Mouse (Mus musculus) cerebellum, adult 8-10 months (tissue): Measurements from ENCODE around the gene Myo1f.

ENCODE experiments used
- DNase-seq: peaks from one replicate; pipeline ENCODE4 v3.0.0; 2022

Myo1f gene

GRCm38 (mm10) chr17:33555223-33555855 lies at the start of gene Myo1f:
TSS of gene Myo1f (plus strand) at chr17:33555707.
- no peak for DNase-seq

DNA sequence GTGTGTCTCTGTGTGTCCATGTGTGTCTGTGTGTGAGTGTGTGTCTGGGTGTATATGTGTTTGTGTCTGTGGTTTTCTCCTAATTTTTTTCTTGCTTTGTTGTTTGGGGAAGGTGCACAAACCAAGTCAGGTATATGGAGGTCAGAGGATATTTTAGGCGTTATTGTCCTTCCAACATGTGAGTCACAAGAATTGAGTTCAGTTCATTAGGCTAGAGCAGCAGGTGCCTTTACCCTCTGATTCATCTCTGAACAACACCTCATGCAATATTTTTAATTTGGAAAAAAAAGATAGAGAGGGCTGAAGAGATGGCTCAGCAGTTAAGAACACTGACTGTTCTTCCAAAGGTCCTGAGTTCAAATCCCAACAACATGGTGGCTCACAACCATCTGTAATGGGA lies 47.1 kb upstream of the Myo1f start:
- no peak for DNase-seq

- no peak for DNase-seq
Measured at GRCm38 (mm10) chr17:33510172-33510571, 45.3 kb upstream of the Myo1f start.

- no peak for DNase-seq
Measured at GRCm38 (mm10) chr17:33512441-33513415, 42.8 kb upstream of the Myo1f start.

DNA sequence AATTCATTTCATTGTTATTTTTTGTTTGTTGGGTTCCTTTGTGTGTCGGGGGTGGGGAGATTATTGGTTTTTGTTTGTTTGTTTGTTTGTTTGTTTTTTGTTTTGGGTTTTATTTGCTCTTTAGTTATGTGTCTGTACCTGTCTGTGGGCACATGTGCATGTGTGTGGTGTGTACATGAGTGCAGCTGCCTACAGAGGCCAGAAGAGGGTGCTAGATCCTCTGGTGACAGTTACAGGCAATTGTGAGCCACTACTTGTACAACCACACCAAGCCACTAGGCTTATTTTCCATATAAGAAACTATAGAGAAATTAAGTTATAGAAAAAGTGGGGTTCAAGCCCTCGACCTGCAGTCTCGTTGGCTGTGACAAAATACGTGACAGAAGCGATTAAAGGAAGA lies 41.6 kb upstream of the Myo1f start:
- DNase-seq = no peak

- DNase-seq = no peak
Measured at GRCm38 (mm10) chr17:33520366-33520765, 35.1 kb upstream of the Myo1f start.

GRCm38 (mm10) chr17:33523431-33523917 lies 32.0 kb upstream of the Myo1f start:
- DNase-seq = no peak

DNA sequence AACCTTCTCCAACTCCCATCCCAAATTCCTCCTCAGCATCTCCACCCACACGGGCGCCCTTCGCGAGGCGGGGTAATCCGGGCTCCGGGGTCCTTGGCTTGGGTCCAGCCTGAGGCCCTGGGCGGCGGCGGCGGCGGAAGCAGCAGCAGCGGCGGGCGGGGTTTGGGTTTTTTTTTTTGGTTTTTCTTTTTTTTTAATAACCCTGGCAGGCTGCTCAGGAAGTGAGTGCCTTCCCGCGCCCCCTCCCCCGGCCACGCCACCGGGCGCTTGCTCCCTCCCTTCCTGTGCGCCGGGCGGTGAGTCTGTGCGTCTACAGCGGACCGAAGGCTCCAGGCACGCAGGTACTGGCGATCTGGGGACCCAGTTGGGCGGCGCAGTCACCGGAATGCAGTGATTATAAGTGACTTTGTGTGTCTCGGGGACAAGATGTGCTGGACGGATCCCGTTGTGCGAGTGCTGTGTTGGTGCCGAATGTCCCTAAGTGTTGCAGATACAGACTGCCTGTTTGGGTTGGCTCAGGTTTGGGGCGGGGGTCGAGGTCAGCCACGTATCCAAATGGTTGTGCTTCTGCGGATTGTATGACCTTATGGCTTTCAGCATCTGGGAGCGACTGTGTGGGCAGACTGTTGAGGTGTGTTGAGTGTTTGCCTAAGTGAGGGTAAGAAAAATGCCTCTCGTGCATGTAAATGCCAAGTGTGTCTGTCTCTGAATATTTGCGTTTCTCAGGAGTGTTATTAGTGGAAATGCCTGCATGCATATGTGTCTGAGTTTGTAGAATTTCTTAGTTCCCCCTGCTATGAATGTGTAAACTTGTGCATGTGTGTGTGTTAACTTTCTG lies 31.4 kb upstream of the Myo1f start, which contains the start of gene Adamts10:
Adamts10 (plus strand) TSS at position 287 of the 838 bp plus-strand sequence.
- peak; percentile 67 for DNase-seq

- no peak for DNase-seq
Measured at GRCm38 (mm10) chr17:33524806-33525373, 30.6 kb upstream of the Myo1f start.

DNA sequence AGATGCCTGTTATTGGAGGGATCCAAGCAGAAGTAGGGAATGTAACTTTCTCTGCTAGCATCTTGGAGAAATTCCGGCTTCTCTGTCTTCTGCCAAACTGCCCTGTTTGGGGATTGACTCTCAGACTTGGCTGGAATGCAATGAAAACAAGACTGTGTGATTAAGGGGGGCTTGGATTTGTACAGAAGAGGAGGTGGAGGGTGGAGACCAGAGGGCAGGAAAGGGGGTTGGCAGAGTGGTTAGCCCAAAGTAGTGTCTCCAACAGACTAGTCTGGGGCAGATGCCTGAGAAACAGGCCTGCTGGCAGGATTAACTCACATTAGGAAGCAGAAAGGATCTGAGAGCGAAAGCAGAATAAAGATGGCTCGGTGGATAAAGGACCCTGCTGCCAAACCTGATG lies 29.0 kb upstream of the Myo1f start:
- no peak for DNase-seq

DNA sequence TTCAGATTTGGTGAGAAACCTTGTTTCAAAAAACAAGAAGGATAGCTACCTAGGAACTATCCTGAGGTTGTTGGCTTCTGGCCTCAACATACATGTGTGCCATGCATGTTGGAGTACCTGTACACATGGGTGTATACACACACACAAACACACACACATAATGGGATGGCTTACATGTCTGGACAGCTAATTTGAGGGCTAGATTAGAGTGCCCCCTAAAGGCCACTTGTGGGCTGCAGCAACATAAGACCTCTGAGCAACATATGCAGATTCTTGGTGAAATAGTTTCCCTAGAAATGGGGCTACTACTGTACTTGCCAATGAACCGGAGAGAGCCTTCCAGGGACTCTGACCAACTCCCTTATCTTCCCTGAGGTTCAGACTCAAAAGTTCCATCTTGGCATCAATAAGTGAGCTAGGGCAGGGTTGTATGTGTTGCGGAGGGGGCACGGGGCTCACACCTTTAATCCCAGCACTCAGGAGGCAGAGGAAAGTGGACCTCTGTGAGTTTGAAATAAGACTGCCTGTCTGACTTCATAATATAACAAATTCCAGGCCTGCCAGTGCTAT lies 16.3 kb upstream of the Myo1f start:
- DNase-seq = peak; percentile 66

DNA sequence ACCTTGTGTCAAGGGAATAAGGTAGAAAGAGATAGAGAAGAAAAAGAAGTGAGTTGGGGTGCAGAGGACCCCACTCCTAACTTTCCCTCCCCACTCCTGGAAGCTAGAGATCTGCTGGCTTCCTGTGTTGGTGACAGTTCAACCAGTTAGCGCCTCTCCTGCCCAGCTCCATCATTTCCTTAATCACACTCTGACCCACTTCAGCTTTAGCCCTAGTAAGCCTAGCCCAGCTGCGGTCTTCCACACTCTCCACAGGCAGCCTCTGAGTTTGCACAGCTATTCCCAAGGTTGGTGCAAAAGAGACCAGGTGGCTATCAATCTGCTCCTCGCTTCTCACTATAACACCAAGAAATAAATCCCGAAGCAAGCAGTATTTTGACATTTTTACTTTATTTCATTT lies 15.6 kb upstream of the Myo1f start:
- no peak for DNase-seq

DNA sequence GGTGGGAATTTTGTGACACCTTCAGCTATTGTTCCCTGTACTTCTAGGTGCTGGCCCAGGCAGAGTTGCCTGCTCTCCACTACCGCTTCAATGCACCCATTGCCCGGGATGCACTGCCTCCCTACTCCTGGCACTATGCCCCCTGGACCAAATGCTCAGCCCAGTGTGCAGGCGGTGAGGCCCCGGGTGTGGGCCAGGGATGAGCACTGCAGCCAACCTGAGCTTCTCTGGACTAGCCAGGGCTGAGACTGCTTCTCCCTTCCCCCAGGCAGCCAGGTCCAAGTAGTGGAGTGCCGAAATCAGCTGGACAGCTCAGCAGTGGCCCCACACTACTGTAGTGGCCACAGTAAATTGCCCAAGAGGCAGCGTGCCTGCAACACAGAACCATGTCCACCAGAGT lies 6.3 kb upstream of the Myo1f start:
- peak; percentile 87 for DNase-seq

- DNase-seq = no peak
Measured at GRCm38 (mm10) chr17:33550388-33550787, 5.1 kb upstream of the Myo1f start.

DNA sequence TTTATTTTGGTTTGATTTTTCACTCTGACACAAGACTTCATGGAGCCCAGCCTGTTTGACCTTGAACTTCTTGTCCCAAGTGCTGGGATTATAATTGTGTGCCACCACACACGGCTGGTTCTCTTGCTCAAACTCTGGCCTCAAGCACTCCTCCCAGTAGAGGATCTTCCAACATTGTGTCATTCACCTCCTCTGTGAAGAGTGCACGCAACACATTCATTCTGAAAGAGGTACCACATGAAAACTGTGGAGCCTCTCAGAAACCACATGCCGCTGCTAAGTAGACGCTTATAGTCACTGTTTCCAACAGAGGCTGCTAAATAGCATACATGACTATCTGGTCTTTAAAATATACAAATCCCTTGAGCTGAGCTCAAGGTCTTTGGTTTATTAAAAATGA lies 3.4 kb upstream of the Myo1f start:
- DNase-seq = no peak

- no peak for DNase-seq
Measured at GRCm38 (mm10) chr17:33552964-33553363, 2.5 kb upstream of the Myo1f start.

- no peak for DNase-seq
Measured at GRCm38 (mm10) chr17:33554536-33554935, 971 bp upstream of the Myo1f start.

DNA sequence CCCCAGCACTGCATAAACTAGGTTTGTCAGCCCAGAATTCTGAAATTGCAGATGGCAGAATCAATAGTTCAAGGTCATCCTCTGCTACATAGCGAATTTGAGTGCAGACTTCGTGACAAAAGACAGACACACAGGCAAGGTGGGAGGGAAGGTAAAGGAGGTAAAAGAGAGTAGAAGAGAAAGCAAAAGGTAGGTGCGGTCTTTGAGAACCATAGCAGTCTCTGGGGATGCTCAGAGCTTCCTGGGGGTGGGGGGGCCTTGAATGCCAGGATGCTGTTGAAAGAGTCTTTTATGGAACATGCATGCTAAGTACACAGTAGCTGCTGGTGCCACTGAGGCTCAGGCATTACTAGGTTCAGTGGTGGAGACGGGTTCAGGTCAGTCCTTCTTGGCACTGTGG lies 2.4 kb downstream of the Myo1f start:
- no peak for DNase-seq

DNA sequence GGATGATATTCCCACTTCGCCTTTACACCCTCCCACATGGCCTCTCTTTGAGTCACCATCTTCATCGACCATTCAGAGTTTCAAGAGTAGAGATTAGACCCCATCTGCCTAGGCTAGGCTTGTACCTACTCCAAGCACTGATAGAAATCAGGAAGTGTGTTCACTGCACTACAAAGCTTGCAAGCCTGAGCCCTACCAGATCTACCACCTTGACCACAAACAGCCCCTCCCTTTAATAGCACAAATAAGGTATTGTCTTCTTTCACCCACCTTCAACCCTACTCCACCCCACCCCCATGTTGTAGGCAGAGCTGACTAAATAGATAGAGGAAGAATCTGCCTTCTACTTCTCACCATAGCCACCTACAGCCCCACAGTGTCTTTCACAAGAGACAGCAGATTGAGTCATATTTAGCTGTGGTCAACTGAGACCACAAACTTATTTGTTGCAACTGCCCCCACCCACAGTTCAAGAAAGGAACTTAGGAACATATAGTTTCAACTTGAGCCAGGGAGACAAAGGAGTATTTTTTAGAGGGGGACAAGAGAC lies 8.1 kb downstream of the Myo1f start:
- no peak for DNase-seq

GRCm38 (mm10) chr17:33564599-33564998 lies 9.1 kb downstream of the Myo1f start:
- DNase-seq = no peak

DNA sequence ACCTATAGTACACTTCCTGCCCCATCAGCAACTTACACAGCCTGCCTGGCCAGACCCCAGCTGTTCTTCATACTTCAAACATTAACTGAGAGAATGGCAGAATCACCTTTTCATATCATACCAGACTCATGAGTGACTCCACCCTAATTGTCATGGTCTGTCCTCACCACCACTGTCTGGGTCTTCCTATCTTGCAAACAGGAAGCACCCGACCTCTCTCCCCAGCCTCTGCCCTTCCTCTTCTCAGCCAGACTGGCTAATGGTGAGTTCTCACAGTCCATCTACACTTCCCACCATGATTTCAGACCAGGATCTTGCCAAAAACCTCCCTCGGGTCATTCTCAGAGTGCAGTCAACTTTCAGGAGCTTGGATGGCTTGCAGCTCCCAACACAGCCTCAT lies 10.7 kb downstream of the Myo1f start:
- no peak for DNase-seq

DNA sequence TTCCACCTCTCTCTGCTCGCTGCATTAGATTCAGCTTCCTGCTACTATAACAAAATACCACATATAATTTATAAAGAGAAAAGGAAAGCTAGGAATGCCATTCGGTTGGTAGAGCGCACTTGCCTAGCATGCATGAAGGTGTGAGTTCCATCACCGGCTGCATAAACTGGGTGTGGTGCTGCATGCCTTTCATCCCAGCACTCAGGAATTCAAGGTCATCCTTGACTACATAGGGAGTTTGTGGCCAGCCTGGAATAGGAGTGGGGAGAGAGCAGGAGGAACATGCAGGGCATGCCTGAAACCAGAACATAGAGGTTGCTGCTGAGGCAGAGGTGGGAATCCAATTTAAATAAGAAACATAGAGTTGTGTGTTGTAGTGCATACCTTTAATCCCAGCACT lies 28.6 kb downstream of the Myo1f start:
- DNase-seq = no peak
